Mouse (Mus musculus): ENCODE measurements at regions not wholly inside any gene's neighbourhood (a gene's known extent, or its start where the extent isn't known, plus 50 kb on each side); places are given as distances from the start of the nearest gene placed in this dataset.

- no peak for DNase-seq
Observed at GRCm38 (mm10) chr13:69433461-69434323, 99.9 kb upstream of the Nsun2 start.

GRCm38 (mm10) chr13:69439486-69439885 lies 94.1 kb upstream of the Nsun2 start:
- no peak for DNase-seq

- DNase-seq = no peak
Observed at GRCm38 (mm10) chr13:69441798-69442197, 91.7 kb upstream of the Nsun2 start.

- no peak for DNase-seq
Observed at GRCm38 (mm10) chr13:69445611-69446010, 87.9 kb upstream of the Nsun2 start.

Small RNA genes in the stretch of these regions (microRNA-seq; reads per million reads assigned to microRNA genes)
- gene Gm44375 = 0 reads per million in 2 experiments
